Mouse (Mus musculus) embryonic facial prominence, embryonic 14.5 days (tissue): Measurements from ENCODE around the gene Trak1. TPM values are rescaled to one million over a fixed set of nuclear protein-coding genes. Genes with fewer than 3 reads are reported as not detected.
A peak's percentile ranks its signal among the peaks of the same experiment; 100 is the strongest.

Source experiments
- ATAC-seq: fragments of 200-750 bp; cut with Nextera tagmentation; 2 replicates; pipeline ENCODE4 v1.8.0; 2017; ENCODE audit warnings: low read depth, moderate number of reproducible peaks, moderate TSS enrichment
- DNase-seq: peaks from one replicate; pipeline ENCODE4 v3.0.0-alpha.2; 2015; ENCODE audit warnings: low spot score
- H3K27ac ChIP-seq: fragments of 300-500 bp; sonication (generic); replicated peaks from 2 replicates; pipeline ENCODE4 v1.5.1; 2014; ENCODE audit warnings: low read depth, mild to moderate bottlenecking, low read length, moderate library complexity
- H3K27me3 ChIP-seq: fragments of 300-500 bp; sonication (generic); replicated peaks from 2 replicates; pipeline ENCODE4 v1.6.1; 2014; ENCODE audit warnings: low read length; ENCODE audit not compliant: control insufficient read depth, insufficient read depth
- H3K36me3 ChIP-seq: fragments of 300-500 bp; sonication (generic); 2 replicates; pipeline ENCODE4 v1.6.1; 2014; ENCODE audit warnings: low read length, mixed read lengths; ENCODE audit not compliant: control insufficient read depth, insufficient read depth
- H3K4me1 ChIP-seq: fragments of 300-500 bp; sonication (generic); 2 replicates; pipeline ENCODE4 v1.6.1; 2014; ENCODE audit warnings: antibody characterized with exemption, low read length; ENCODE audit not compliant: control insufficient read depth, insufficient read depth
- H3K4me2 ChIP-seq: fragments of 300-500 bp; sonication (generic); 2 replicates; pipeline ENCODE4 v1.6.1; 2014; ENCODE audit warnings: low read depth, mild to moderate bottlenecking, low read length, moderate library complexity, mixed read lengths
- H3K4me3 ChIP-seq: fragments of 300-500 bp; sonication (generic); 2 replicates; pipeline ENCODE4 v1.5.1; 2014; ENCODE audit warnings: low read depth, mild to moderate bottlenecking, low read length
- H3K9ac ChIP-seq: fragments of 300-500 bp; sonication (generic); 2 replicates; pipeline ENCODE4 v1.6.1; 2014; ENCODE audit warnings: low read depth, mild to moderate bottlenecking, low read length, moderate library complexity, mixed read lengths
- H3K9me3 ChIP-seq: fragments of 300-500 bp; sonication (generic); 2 replicates; pipeline ENCODE4 v1.6.1; 2016; ENCODE audit warnings: low read length; ENCODE audit not compliant: control insufficient read depth
- WGBS: fragments of 180-500 bp; shearing (Covaris S2); extraction: QIAGEN DNeasy Blood & Tissue Kit; methylation state at CpG from one replicate; pipeline ENCODE4 v1.1.7; 2014; 5-methylcytosine and 5-hydroxymethylcytosine counted together
- polyA plus RNA-seq: library from polyadenylated mRNA; unstranded; fragments of >200 nt; fragmentation: Nextera tagmentation; extraction: Ambion mirVana; gene quantifications from 2 replicates; pipeline ENCODE4 v1.2.1, GENCODE M21; 2014

Gene Trak1
- polyA plus RNA-seq, 1 experiment from 2014 or later = 28.3 TPM

GRCm38 (mm10) chr9:121311846-121312236 is 14.5 kb downstream of the Trak1 start:
- no peak overlapping the region for H3K27ac ChIP-seq
- H3K4me3 ChIP-seq = no peak overlapping the region
- 86% methylated on average over 6 of the region's 6 CpGs for WGBS
- H3K4me2 ChIP-seq = no peak overlapping the region
- peaks cover 28% of the 10 kb centered on the region for H3K4me1 ChIP-seq
- H3K9ac ChIP-seq = no peak overlapping the region
- no peaks in the 10 kb centered on the region for H3K27me3 ChIP-seq
- ATAC-seq (no peak), DNase-seq (no peak)
- no peaks in the 10 kb centered on the region for H3K36me3 ChIP-seq
- H3K9me3 ChIP-seq = no peaks in the 10 kb centered on the region

GRCm38 (mm10) chr9:121312237-121312891 is 15.1 kb downstream of the Trak1 start:
- H3K27ac ChIP-seq = no peak overlapping the region; the same call in 1 of the 2 replicates
- no peak overlapping the region for H3K4me3 ChIP-seq
- H3K4me2 ChIP-seq = no peak overlapping the region
- no peak for DNase-seq
- peaks cover 32% of the 10 kb centered on the region for H3K4me1 ChIP-seq
- no peaks in the 10 kb centered on the region for H3K36me3 ChIP-seq
- H3K9me3 ChIP-seq = no peaks in the 10 kb centered on the region
- 67% methylated on average over 10 of the region's 10 CpGs for WGBS
- no peak for ATAC-seq
- H3K9ac ChIP-seq = no peak overlapping the region
- no peaks in the 10 kb centered on the region for H3K27me3 ChIP-seq

GRCm38 (mm10) chr9:121313656-121314374 is 16.5 kb downstream of the Trak1 start:
- H3K9me3 ChIP-seq = no peaks in the 10 kb centered on the region
- peak overlapping the region; percentile 22 for H3K4me3 ChIP-seq
- no peaks in the 10 kb centered on the region for H3K27me3 ChIP-seq
- peak overlapping the region; percentile 52 for H3K4me2 ChIP-seq
- H3K9ac ChIP-seq = peak overlapping the region; percentile 58
- ATAC-seq (peak; percentile 81), DNase-seq (peak; percentile 96)
- H3K36me3 ChIP-seq = 0 out of 2 replicates have a peak, but pooled peaks cover 3% of the 10 kb centered on the region
- peak overlapping the region; percentile 89 for H3K27ac ChIP-seq
- peaks cover 32% of the 10 kb centered on the region for H3K4me1 ChIP-seq
- 1% methylated on average over 21 of the region's 21 CpGs for WGBS

- Histone ChIP-seq H3K27me3 (no peaks in the 10 kb centered on the region), H3K9me3 (no peaks in the 10 kb centered on the region), H3K4me3 (peak overlapping the region; percentile 22), H3K4me2 (peak overlapping the region; percentile 52), H3K36me3 (0 out of 2 replicates have a peak, but pooled peaks cover 3% of the 10 kb centered on the region), H3K4me1 (peaks cover 32% of the 10 kb centered on the region), H3K9ac (peak overlapping the region; percentile 58), H3K27ac (peak overlapping the region; percentile 89)
- peak; percentile 68 for DNase-seq
- peak; percentile 47; the same call in 1 of the 2 replicates for ATAC-seq
- WGBS = 7% methylated on average over 14 of the region's 14 CpGs
Measured at GRCm38 (mm10) chr9:121314541-121315152, 17.3 kb downstream of the Trak1 start.

GRCm38 (mm10) chr9:121315901-121316595 is 18.7 kb downstream of the Trak1 start:
- no peak overlapping the region for H3K9ac ChIP-seq
- no peak overlapping the region for H3K27ac ChIP-seq
- no peaks in the 10 kb centered on the region for H3K27me3 ChIP-seq
- H3K4me1 ChIP-seq = peaks cover 32% of the 10 kb centered on the region
- H3K9me3 ChIP-seq = no peaks in the 10 kb centered on the region
- H3K36me3 ChIP-seq = 0 out of 2 replicates have a peak, but pooled peaks cover 3% of the 10 kb centered on the region
- ATAC-seq (no peak), DNase-seq (no peak)
- H3K4me2 ChIP-seq = no peak overlapping the region
- WGBS = 69% methylated on average over 4 of the region's 4 CpGs
- H3K4me3 ChIP-seq = no peak overlapping the region

GRCm38 (mm10) chr9:121316621-121317405 is 19.5 kb downstream of the Trak1 start:
- DNase-seq (no peak), ATAC-seq (no peak)
- H3K4me3 ChIP-seq = no peak overlapping the region
- H3K4me1 ChIP-seq = peaks cover 32% of the 10 kb centered on the region
- H3K27me3 ChIP-seq = no peaks in the 10 kb centered on the region
- 57% methylated on average over 12 of the region's 12 CpGs for WGBS
- H3K36me3 ChIP-seq = 0 out of 2 replicates have a peak, but pooled peaks cover 3% of the 10 kb centered on the region
- H3K9ac ChIP-seq = no peak overlapping the region
- H3K4me2 ChIP-seq = no peak overlapping the region
- no peak overlapping the region for H3K27ac ChIP-seq
- H3K9me3 ChIP-seq = 0 out of 2 replicates have a peak, but pooled peaks cover under 1% of the 10 kb centered on the region

- Histone ChIP-seq H3K27ac (no peak overlapping the region), H3K9ac (no peak overlapping the region), H3K27me3 (no peaks in the 10 kb centered on the region), H3K36me3 (0 out of 2 replicates have a peak, but pooled peaks cover 7% of the 10 kb centered on the region), H3K4me2 (no peak overlapping the region), H3K9me3 (0 out of 2 replicates have a peak, but pooled peaks cover 3% of the 10 kb centered on the region), H3K4me3 (no peak overlapping the region), H3K4me1 (peaks cover 17% of the 10 kb centered on the region)
- ATAC-seq (peak; percentile 74), DNase-seq (peak; percentile 64)
- 56% methylated on average over 10 of the region's 10 CpGs for WGBS
Measured at GRCm38 (mm10) chr9:121319323-121319966, 22.1 kb downstream of the Trak1 start.
